Mouse (Mus musculus): ENCODE measurements around the gene Grid1.

Gene Grid1

GRCm38 (mm10) chr14:35198447-35198846, 378.5 kb downstream of the Grid1 start:
- no peak for DNase-seq (ENCODE audit: low spot score)

DNA sequence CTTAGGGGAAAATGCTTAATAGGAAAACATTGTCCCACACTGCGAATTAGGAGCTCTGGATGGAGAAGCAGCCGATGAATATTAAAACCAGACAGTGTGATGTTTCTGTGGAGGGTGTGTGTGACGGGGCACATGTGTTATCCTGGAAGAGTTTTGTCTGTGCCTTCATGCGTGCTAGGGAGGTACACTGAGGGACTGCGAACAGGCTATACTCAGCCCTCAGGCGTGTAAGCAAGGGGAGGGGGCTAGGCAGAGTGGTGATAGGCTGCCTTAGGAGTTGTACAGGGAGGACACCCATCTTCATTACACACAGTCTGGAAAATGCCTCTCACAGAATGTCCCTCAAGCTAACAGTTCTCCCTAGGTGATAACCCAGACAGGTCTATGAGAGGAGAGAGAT, 379.0 kb downstream of the Grid1 start:
- no peak for DNase-seq (ENCODE audit: low spot score)

- no peak for DNase-seq (ENCODE audit: low spot score)
These were observed 389.5 kb downstream of the Grid1 start for GRCm38 (mm10) chr14:35209444-35209843.

DNA sequence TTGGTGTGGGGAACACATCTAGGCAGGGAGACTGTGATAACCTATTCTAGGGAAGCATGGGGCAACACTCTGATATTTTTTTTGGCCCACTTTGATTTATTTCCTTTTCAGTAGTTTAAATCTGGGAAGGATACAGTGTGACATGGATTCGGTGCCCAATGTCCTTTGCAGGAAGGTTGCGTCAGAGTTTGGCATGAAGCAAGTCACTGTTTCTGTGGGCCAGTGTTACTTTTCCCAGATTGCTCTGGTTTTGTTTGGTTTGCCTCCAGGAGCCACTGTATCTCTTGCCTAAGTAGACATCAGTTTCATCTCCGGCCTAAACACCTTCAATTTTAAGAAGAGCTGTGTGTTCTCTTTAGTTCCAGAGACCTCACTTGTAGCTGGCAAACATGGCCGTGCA, 399.1 kb downstream of the Grid1 start:
- DNase-seq (ENCODE audit: low spot score), result no peak

DNA sequence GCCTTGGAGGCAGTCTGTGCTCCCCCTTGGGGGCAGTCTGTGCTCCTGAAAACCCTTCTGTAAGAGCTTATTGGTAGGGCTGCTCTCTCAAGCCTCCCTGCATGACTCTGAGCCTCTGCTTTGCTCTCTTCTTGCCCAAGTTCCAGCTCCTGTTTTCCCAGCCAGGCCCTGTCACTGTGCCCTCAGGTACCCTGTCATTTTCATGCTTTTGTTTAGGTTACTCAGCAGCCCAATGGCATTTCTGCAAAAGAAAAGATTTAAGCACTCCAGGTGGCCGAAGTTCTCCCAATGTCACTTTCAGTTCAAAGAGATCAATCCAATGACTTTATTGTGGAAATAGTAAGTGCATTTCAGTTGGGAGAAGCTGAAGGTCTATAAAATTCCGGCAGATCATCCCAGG, 402.3 kb downstream of the Grid1 start:
- no peak for DNase-seq (ENCODE audit: low spot score)

DNA sequence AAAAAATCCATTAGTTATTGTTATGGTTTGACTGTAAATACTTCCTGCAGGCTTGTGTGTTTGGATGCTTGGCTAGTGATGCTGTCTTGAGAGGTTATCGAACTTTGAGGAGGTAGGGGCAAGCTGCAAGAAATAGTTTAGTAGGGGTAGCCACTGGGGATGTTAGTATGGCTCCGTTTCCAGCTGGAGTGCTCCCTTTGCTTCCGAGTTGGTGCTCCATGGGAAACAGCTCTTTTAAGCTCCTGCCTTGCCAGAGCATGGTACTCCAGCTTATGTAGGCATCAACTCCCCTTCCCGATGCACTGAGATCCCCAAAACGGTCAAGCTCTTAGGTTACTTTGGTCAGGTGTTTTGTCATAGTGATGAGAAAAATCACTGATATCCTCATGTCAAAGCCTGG, 407.7 kb downstream of the Grid1 start:
- DNase-seq (ENCODE audit: low spot score), result no peak

DNA sequence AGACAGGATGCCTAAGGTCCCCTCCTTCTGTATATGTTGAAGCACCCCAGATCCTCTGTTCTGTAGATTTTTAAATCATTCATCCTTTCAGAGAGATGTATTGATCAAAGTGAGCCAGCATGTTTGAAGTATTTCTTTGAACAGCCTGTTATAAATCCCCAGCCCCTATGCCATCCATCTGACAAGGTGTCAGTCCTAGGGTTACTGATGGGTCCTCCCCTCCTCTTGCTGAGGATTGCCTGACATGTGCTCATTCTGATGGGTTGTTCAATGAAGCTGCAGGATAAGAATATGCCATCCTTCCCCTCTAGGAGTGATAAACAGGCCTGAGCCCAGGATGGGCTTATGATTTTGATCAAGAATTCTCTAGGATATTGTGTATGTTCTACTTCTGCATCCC, 411.5 kb downstream of the Grid1 start:
- no peak for DNase-seq (ENCODE audit: low spot score)

GRCm38 (mm10) chr14:35242882-35243281, 423.0 kb downstream of the Grid1 start:
- DNase-seq (ENCODE audit: low spot score), result no peak

DNA sequence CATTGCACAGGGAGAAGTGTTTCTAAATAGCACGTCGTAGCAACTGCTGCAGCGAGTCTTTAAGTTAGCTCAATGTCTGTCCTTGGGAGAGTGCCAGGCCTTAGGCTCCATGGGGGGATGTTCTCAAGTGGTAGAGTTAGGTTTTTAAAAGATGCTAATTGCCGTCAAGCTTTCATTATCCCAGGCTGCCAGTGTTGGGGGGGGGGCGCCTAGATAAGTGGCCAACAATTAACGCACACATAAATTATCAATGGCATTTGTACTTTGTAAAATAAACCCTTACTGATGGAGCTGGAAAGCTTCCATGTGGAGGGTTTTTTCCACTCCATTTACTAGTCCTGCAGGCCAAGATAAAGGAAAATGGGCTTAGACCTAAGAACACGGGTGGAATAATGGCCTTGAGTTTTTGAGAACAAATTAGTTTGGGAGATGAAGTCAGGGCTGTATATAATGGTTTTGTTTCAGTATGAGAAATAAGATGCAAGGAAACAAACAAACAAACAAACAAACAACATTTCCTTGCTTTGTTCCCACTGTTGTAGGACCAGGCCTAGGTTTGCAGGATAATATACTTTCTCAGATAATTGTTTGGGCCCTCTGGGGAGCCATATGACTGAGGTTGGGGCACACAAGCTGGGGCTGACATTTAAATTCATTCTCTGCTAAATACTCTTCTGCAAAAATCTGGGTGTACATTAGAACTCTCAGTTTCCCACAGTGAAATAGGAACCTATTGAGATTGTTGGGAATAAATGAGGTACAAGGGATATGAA, 425.1 kb downstream of the Grid1 start:
- DNase-seq (ENCODE audit: low spot score), result no peak

DNA sequence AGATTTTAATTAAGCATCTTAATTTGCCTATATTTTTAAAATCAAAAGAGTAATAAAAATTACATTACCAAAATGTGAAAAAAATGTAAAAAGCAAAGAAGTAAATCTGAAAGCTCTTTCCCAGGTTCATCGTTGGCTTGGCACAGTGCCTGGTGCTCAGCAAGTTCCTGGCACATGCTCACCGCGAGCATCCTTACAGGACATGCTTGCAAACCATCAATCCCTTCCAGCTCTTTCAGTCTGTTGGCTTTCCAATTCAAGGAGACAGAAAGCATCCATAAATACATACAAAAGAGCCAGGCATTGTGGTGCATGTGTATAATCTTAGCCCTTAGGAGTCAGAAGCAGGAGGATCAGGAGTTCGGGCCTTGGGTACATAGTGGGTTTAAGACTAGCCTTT, 430.5 kb downstream of the Grid1 start:
- DNase-seq (ENCODE audit: low spot score), result no peak

DNA sequence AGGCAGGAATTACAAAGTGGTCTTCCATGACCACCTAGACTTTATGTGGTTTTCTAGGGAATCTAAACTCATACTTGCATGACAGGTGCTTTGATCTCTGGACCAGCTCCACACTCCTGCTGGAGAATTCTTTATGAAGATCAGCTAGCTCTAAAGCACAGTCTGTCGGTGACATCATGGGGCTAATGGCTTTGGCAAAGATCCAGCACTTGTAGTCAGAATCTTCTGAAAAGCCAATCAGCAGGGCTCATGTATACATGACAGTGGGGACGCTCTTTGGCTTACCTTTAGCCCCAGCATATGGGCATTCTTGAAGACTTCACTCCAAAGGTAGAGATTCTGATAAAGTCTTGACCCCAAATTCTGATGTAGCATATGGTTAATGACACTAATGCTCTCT, 434.6 kb downstream of the Grid1 start:
- no peak for DNase-seq (ENCODE audit: low spot score)

GRCm38 (mm10) chr14:35270260-35270659, 450.4 kb downstream of the Grid1 start:
- no peak for DNase-seq (ENCODE audit: low spot score)

DNA sequence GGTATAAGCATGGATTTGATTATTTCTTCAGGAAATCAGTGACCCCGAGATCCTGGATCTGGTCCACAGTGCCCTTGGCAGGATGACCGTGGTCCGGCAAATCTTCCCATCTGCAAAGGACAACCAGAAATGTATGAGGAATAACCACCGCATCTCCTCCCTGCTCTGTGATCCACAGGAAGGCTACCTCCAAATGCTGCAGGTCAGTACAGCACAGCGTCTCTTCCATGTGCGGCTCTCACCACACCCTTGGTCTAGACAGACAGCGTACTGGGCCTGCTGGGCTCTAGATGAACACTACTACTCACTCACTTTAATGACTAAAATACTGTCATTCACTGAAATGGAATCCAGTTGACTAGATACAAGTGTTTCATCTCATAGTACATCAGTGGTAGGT, 489.3 kb downstream of the Grid1 start:
- DNase-seq (ENCODE audit: low spot score), result no peak

GRCm38 (mm10) chr14:35313380-35314299, 493.7 kb downstream of the Grid1 start:
- DNase-seq (ENCODE audit: low spot score), result no peak

DNA sequence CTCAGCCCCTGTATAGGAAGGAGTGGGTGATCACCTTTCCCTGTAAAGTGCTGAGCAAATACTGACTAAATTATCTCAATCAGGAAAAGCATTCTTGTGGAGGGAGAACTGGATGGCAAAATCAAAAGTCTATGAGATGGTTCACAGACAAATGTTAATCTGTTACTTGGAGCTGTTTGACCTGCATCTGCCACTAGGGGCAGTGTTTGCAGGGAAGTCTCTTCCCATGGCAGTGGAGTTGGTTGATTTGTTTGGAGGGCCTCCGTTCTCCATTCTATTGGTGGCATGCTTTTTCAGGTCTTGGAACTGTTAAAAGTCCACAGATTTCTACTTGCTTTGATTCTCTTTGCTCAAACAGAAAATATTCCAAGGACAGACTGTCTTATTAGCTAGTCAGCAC, 506.4 kb downstream of the Grid1 start:
- DNase-seq (ENCODE audit: low spot score), result no peak

GRCm38 (mm10) chr14:35336561-35336960, 516.7 kb downstream of the Grid1 start:
- no peak for DNase-seq (ENCODE audit: low spot score)

GRCm38 (mm10) chr14:35356011-35356410, 536.1 kb downstream of the Grid1 start:
- no peak for DNase-seq (ENCODE audit: low spot score)

- DNase-seq (ENCODE audit: low spot score), result no peak
These were observed 536.7 kb downstream of the Grid1 start for GRCm38 (mm10) chr14:35356480-35357085.

DNA sequence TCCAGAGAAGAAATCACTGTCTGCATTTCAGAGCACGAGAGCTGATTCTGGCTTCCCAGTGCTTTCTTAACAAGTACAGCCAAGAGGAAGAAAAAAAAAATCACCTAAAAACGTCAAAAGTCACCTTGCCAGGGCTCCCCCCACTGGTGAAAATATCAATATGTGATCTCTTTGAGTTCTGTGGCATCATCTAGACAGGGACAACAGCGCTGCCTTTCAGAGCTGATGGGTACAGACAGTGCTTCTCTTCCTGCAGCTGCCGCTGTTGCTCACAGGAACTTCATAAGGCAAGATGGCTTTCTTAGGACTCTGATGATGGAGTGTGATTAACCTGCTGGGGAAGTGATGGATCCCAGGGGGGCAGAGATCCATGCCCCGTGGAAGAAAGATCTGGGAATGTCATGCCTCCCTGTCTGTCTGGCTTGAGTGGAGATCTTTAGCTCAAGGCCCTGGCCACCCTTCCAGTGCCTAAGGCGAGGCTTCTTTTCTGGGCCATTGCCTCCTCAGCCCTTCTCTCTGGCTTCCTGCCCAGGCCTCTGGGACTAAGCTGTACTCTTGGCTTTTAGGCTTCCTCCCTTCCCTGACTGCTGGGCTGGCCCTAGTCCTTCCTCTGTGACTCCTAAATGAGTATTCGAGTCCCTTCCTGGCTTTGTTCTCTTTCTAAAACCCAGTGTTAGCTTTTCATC, 538.4 kb downstream of the Grid1 start:
- no peak for DNase-seq (ENCODE audit: low spot score)

DNA sequence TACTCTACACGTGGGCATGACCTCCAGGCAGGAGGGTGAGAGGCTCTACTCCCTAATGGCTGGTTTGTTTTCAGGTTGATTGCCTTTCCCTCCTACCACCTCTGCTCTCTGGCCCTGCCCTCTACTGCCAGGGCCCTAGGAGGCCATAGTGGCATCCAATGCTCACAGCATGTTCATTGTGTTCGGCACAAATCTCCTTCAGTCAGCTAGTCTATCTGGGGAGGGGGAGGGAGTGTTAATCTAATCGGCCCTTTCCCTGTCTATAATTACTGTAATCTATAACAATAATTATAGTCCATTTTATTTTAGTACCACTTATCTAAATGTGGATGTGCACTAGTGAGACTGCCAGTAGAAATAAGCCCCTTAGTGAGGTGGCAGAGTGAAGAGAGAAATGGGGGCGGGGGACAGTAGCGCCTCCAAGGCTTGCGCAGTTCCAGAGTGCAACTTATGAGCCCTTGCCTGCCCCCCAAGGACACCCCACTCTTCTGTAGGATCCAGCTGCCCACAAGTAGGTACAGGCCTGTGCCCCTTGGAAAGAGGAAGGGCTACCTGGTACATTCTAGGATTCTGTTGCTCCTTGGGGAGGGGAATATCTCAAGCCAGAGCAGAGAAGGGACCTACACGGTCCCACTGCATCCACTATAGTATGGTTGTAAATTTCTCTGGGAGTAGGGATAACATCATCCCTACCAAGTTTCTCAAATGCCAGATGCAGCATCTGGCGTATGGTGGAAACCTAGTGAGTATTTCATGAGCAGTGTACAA, 545.5 kb downstream of the Grid1 start:
- no peak for DNase-seq (ENCODE audit: low spot score)

DNA sequence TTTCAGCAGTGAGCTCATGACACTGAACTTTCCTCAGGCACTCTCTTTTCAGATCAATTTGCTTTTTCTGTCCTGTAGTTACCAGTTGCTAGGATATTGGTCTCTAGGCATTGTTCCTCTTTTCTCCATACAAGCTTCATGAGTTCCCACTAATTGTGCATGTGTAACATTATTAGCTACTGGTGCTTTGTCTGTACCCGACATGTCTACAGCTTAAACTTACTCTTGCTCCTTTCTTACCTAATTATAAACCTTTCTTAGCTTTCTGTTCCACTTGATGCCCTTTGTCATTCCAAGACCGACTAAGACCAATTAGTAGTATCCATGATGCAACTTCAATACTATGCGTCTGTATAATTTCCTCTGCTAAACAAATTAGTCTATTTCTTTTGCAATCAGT, 554.5 kb downstream of the Grid1 start:
- no peak for DNase-seq (ENCODE audit: low spot score)

- DNase-seq (ENCODE audit: low spot score), result no peak
These were observed 573.7 kb downstream of the Grid1 start for GRCm38 (mm10) chr14:35393591-35393990.
